Mouse (Mus musculus): ENCODE results near the gene Ninj2. TPM values are rescaled to one million over a fixed set of nuclear protein-coding genes. Genes with fewer than 3 reads are reported as not detected.
"Not testable (repeated sequence)": the region's sequence is repeated elsewhere in the genome, so short reads cannot be mapped to it uniquely, and the experiment has no call there.

Ninj2 gene
- polyA plus RNA-seq, 1 experiment from 2014 or later: not detected

- 86% methylated on average over 4 of the region's 4 CpGs for WGBS
- Histone ChIP-seq H3K36me3 (no peaks in the 10 kb centered on the region), H3K27me3 (ENCODE audit: low read depth, poor library complexity, severe bottlenecking) (no peaks in the 10 kb centered on the region)
Observed at GRCm38 (mm10) chr6:120081516-120081915, 11.6 kb upstream of the Ninj2 start.

GRCm38 (mm10) chr6:120082251-120082950 lies 10.7 kb upstream of the Ninj2 start:
- no peak overlapping the region for H3K27ac ChIP-seq (replicated peaks)
- no peaks in the 10 kb centered on the region for H3K9me3 ChIP-seq (replicated peaks)
- no peaks in the 10 kb centered on the region for H3K4me1 ChIP-seq
- WGBS: 93% methylated on average over 6 of the region's 6 CpGs
- no peaks in the 10 kb centered on the region for H3K27me3 ChIP-seq (ENCODE audit: low read depth, poor library complexity, severe bottlenecking)
- H3K36me3 ChIP-seq: no peaks in the 10 kb centered on the region
- H3K4me3 ChIP-seq: no peak overlapping the region
- no peak for DNase-seq (ENCODE audit: low spot score)

More at GRCm38 (mm10) chr6:120081516-120081915, 11.6 kb upstream of the Ninj2 start:
- H3K4me1 ChIP-seq: no peaks in the 10 kb centered on the region
- H3K27ac ChIP-seq (replicated peaks): no peak overlapping the region
- H3K9me3 ChIP-seq (replicated peaks): no peaks in the 10 kb centered on the region
- DNase-seq (ENCODE audit: low spot score): no peak
- H3K4me3 ChIP-seq: no peak overlapping the region

GRCm38 (mm10) chr6:120082951-120083411 lies 10.2 kb upstream of the Ninj2 start:
- H3K4me1 ChIP-seq: no peaks in the 10 kb centered on the region
- no peaks in the 10 kb centered on the region for H3K27me3 ChIP-seq (ENCODE audit: low read depth, poor library complexity, severe bottlenecking)
- H3K9me3 ChIP-seq (replicated peaks): no peaks in the 10 kb centered on the region
- H3K27ac ChIP-seq (replicated peaks): no peak overlapping the region
- DNase-seq (ENCODE audit: low spot score): no peak
- no peak overlapping the region for H3K4me3 ChIP-seq
- H3K36me3 ChIP-seq: no peaks in the 10 kb centered on the region
- WGBS: 92% methylated on average over 8 of the region's 8 CpGs

GRCm38 (mm10) chr6:120083442-120083841 lies 9.7 kb upstream of the Ninj2 start:
- H3K27ac ChIP-seq (replicated peaks): no peak overlapping the region
- H3K4me1 ChIP-seq: no peaks in the 10 kb centered on the region
- H3K36me3 ChIP-seq: no peaks in the 10 kb centered on the region
- H3K27me3 ChIP-seq (ENCODE audit: low read depth, poor library complexity, severe bottlenecking): no peaks in the 10 kb centered on the region
- DNase-seq (ENCODE audit: low spot score): no peak
- H3K4me3 ChIP-seq: no peak overlapping the region
- H3K9me3 ChIP-seq (replicated peaks): no peaks in the 10 kb centered on the region
- WGBS: 77% methylated on average over 6 of the region's 6 CpGs

GRCm38 (mm10) chr6:120084983-120085382 lies 8.2 kb upstream of the Ninj2 start:
- Histone ChIP-seq H3K27me3 (ENCODE audit: low read depth, poor library complexity, severe bottlenecking) (no peaks in the 10 kb centered on the region), H3K9me3 (replicated peaks) (no peaks in the 10 kb centered on the region), H3K36me3 (no peaks in the 10 kb centered on the region), H3K4me3 (no peak overlapping the region), H3K27ac (replicated peaks) (no peak overlapping the region), H3K4me1 (no peaks in the 10 kb centered on the region)
- DNase-seq (ENCODE audit: low spot score): no peak
- 87% methylated on average over 2 of the region's 2 CpGs for WGBS

- DNase-seq (ENCODE audit: low spot score): no peak
Observed at GRCm38 (mm10) chr6:120085832-120086231, 7.3 kb upstream of the Ninj2 start.

GRCm38 (mm10) chr6:120087041-120087440 lies 6.1 kb upstream of the Ninj2 start:
- H3K4me1 ChIP-seq; H3K36me3 ChIP-seq; H3K9me3 ChIP-seq (replicated peaks); H3K27ac ChIP-seq (replicated peaks); H3K27me3 ChIP-seq (ENCODE audit: low read depth, poor library complexity, severe bottlenecking); DNase-seq (ENCODE audit: low spot score); H3K4me3 ChIP-seq: not testable (repeated sequence)
- 93% methylated on average over 8 of the region's 8 CpGs for WGBS

More at GRCm38 (mm10) chr6:120085832-120086231, 7.3 kb upstream of the Ninj2 start:
- WGBS: 82% methylated on average over 3 of the region's 3 CpGs
- Histone ChIP-seq H3K27ac (replicated peaks) (no peak overlapping the region), H3K27me3 (ENCODE audit: low read depth, poor library complexity, severe bottlenecking) (no peaks in the 10 kb centered on the region), H3K4me3 (no peak overlapping the region), H3K36me3 (no peaks in the 10 kb centered on the region), H3K4me1 (no peaks in the 10 kb centered on the region), H3K9me3 (replicated peaks) (no peaks in the 10 kb centered on the region)

- 73% methylated on average over 15 of the region's 15 CpGs for WGBS
- H3K27ac ChIP-seq (replicated peaks): no peak overlapping the region
- H3K9me3 ChIP-seq (replicated peaks): no peaks in the 10 kb centered on the region
- H3K27me3 ChIP-seq (ENCODE audit: low read depth, poor library complexity, severe bottlenecking): no peaks in the 10 kb centered on the region
- H3K36me3 ChIP-seq: no peaks in the 10 kb centered on the region
- DNase-seq (ENCODE audit: low spot score): no peak
- H3K4me3 ChIP-seq: no peak overlapping the region
- peaks cover 4% of the 10 kb centered on the region; the same call in 1 of the 2 replicates for H3K4me1 ChIP-seq
Observed at GRCm38 (mm10) chr6:120090712-120091248, 2.4 kb upstream of the Ninj2 start.

GRCm38 (mm10) chr6:120091956-120092355 lies 1.2 kb upstream of the Ninj2 start:
- no peaks in the 10 kb centered on the region for H3K9me3 ChIP-seq (replicated peaks)
- peaks cover 4% of the 10 kb centered on the region; the same call in 1 of the 2 replicates for H3K4me1 ChIP-seq
- H3K27me3 ChIP-seq (ENCODE audit: low read depth, poor library complexity, severe bottlenecking): no peaks in the 10 kb centered on the region
- no peak overlapping the region for H3K4me3 ChIP-seq
- WGBS: 89% methylated on average over 4 of the region's 4 CpGs
- H3K36me3 ChIP-seq: no peaks in the 10 kb centered on the region
- no peak overlapping the region for H3K27ac ChIP-seq (replicated peaks)
- DNase-seq (ENCODE audit: low spot score): no peak

GRCm38 (mm10) chr6:120094091-120094776 lies 1.1 kb downstream of the Ninj2 start:
- H3K9me3 ChIP-seq (replicated peaks): no peaks in the 10 kb centered on the region
- no peak overlapping the region for H3K27ac ChIP-seq (replicated peaks)
- DNase-seq (ENCODE audit: low spot score): no peak
- H3K36me3 ChIP-seq: no peaks in the 10 kb centered on the region
- H3K4me3 ChIP-seq: no peak overlapping the region
- H3K27me3 ChIP-seq (ENCODE audit: low read depth, poor library complexity, severe bottlenecking): no peaks in the 10 kb centered on the region
- H3K4me1 ChIP-seq: peaks cover 4% of the 10 kb centered on the region; the same call in 1 of the 2 replicates
- 86% methylated on average over 9 of the region's 9 CpGs for WGBS

GRCm38 (mm10) chr6:120095096-120095495 lies 1.9 kb downstream of the Ninj2 start:
- Histone ChIP-seq H3K27me3 (ENCODE audit: low read depth, poor library complexity, severe bottlenecking) (no peaks in the 10 kb centered on the region), H3K4me3 (no peak overlapping the region), H3K27ac (replicated peaks) (no peak overlapping the region), H3K4me1 (peaks cover 4% of the 10 kb centered on the region; the same call in 1 of the 2 replicates), H3K9me3 (replicated peaks) (no peaks in the 10 kb centered on the region), H3K36me3 (no peaks in the 10 kb centered on the region)
- no peak for DNase-seq (ENCODE audit: low spot score)
- WGBS: 89% methylated on average over 5 of the region's 5 CpGs

- no peaks in the 10 kb centered on the region for H3K27me3 ChIP-seq (ENCODE audit: low read depth, poor library complexity, severe bottlenecking)
- H3K4me3 ChIP-seq: no peak overlapping the region
- H3K9me3 ChIP-seq (replicated peaks): no peaks in the 10 kb centered on the region
- H3K27ac ChIP-seq (replicated peaks): no peak overlapping the region
- H3K36me3 ChIP-seq: no peaks in the 10 kb centered on the region
- H3K4me1 ChIP-seq: peaks cover 4% of the 10 kb centered on the region; the same call in 1 of the 2 replicates
- 91% methylated on average over 1 of the region's 1 CpGs for WGBS
- DNase-seq (ENCODE audit: low spot score): no peak
Observed at GRCm38 (mm10) chr6:120095501-120095900, 2.4 kb downstream of the Ninj2 start.

GRCm38 (mm10) chr6:120099392-120099791 lies 6.2 kb downstream of the Ninj2 start:
- no peak overlapping the region for H3K4me3 ChIP-seq
- no peaks in the 10 kb centered on the region for H3K4me1 ChIP-seq
- no peaks in the 10 kb centered on the region for H3K9me3 ChIP-seq (replicated peaks)
- H3K36me3 ChIP-seq: no peaks in the 10 kb centered on the region
- 87% methylated on average over 5 of the region's 5 CpGs for whole genome bisulfite sequencing
- DNase-seq (ENCODE audit: low spot score): no peak
- no peak overlapping the region for H3K27ac ChIP-seq (replicated peaks)
- H3K27me3 ChIP-seq (ENCODE audit: low read depth, poor library complexity, severe bottlenecking): no peaks in the 10 kb centered on the region

Measured in midbrain, embryonic 10.5 days (tissue).